Mouse (Mus musculus): Measurements from ENCODE around the gene Psmb6. TPM values are rescaled to one million over a fixed set of nuclear protein-coding genes. Genes with fewer than 3 reads are reported as not detected.

Psmb6 gene
- polyA plus RNA-seq, 1 experiment from 2014 or later: 703 TPM

GRCm38 (mm10) chr11:70571641-70572040 lies 46.5 kb downstream of the Psmb6 start:
- H3K4me1 ChIP-seq (replicated peaks; ENCODE audit: insufficient read depth, low read length): peaks cover 23% of the 10 kb centered on the region
- WGBS: 83% methylated on average over 1 of the region's 1 CpGs
- TF ChIP-seq CTCF (IDR thresholded peaks at IDR 0.05; ENCODE audit: low read depth): no peak
- no peaks in the 10 kb centered on the region for H3K36me3 ChIP-seq (ENCODE audit: insufficient read depth, low read length)
- ATAC-seq (replicated peaks; ENCODE audit: low FRiP score, low read depth) (no peak), DNase-seq (ENCODE audit: low spot score) (no peak)
- no peak overlapping the region for H3K4me2 ChIP-seq (ENCODE audit: low read length)
- H3K9ac ChIP-seq (ENCODE audit: low read depth, low read length): no peak overlapping the region
- H3K27ac ChIP-seq: peak overlapping the region; percentile 57; the same call in 1 of the 2 replicates
- no peak overlapping the region for H3K4me3 ChIP-seq (replicated peaks; ENCODE audit: low read depth, low read length)
- no peaks in the 10 kb centered on the region for H3K9me3 ChIP-seq (replicated peaks; ENCODE audit: low read length)
- H3K27me3 ChIP-seq (ENCODE audit: insufficient read depth, low read length): no peaks in the 10 kb centered on the region

GRCm38 (mm10) chr11:70572348-70572902 lies 47.3 kb downstream of the Psmb6 start:
- H3K4me3 ChIP-seq (replicated peaks; ENCODE audit: low read depth, low read length): no peak overlapping the region
- no peaks in the 10 kb centered on the region for H3K9me3 ChIP-seq (replicated peaks; ENCODE audit: low read length)
- no peak overlapping the region for H3K9ac ChIP-seq (ENCODE audit: low read depth, low read length)
- H3K27ac ChIP-seq: peak overlapping the region; percentile 57
- H3K27me3 ChIP-seq (ENCODE audit: insufficient read depth, low read length): no peaks in the 10 kb centered on the region
- no peak overlapping the region for H3K4me2 ChIP-seq (ENCODE audit: low read length)
- TF ChIP-seq CTCF (IDR thresholded peaks at IDR 0.05; ENCODE audit: low read depth): no peak
- ATAC-seq (replicated peaks; ENCODE audit: low FRiP score, low read depth) (no peak; the same call in 1 of the 2 replicates), DNase-seq (ENCODE audit: low spot score) (peak; percentile 68)
- WGBS: 15% methylated on average over 5 of the region's 5 CpGs
- no peaks in the 10 kb centered on the region for H3K36me3 ChIP-seq (ENCODE audit: insufficient read depth, low read length)
- peaks cover 22% of the 10 kb centered on the region for H3K4me1 ChIP-seq (replicated peaks; ENCODE audit: insufficient read depth, low read length)

- no peak overlapping the region for H3K4me3 ChIP-seq (replicated peaks; ENCODE audit: low read depth, low read length)
- H3K36me3 ChIP-seq (ENCODE audit: insufficient read depth, low read length): no peaks in the 10 kb centered on the region
- no peak overlapping the region for H3K4me2 ChIP-seq (ENCODE audit: low read length)
- no peak for DNase-seq (ENCODE audit: low spot score)
- TF ChIP-seq CTCF (IDR thresholded peaks at IDR 0.05; ENCODE audit: low read depth): no peak
- ATAC-seq (replicated peaks; ENCODE audit: low FRiP score, low read depth): no peak
- no peaks in the 10 kb centered on the region for H3K27me3 ChIP-seq (ENCODE audit: insufficient read depth, low read length)
- H3K9me3 ChIP-seq (replicated peaks; ENCODE audit: low read length): no peaks in the 10 kb centered on the region
- no peak overlapping the region for H3K9ac ChIP-seq (ENCODE audit: low read depth, low read length)
- H3K4me1 ChIP-seq (replicated peaks; ENCODE audit: insufficient read depth, low read length): peaks cover 23% of the 10 kb centered on the region
- 65% methylated on average over 6 of the region's 6 CpGs for WGBS
- no peak overlapping the region for H3K27ac ChIP-seq
Measured at GRCm38 (mm10) chr11:70573872-70574271, 48.7 kb downstream of the Psmb6 start.

- H3K4me1 ChIP-seq (replicated peaks; ENCODE audit: insufficient read depth, low read length): peaks cover 32% of the 10 kb centered on the region
Measured at GRCm38 (mm10) chr11:70577201-70577600, 52.0 kb downstream of the Psmb6 start.

More at GRCm38 (mm10) chr11:70577201-70577600, 52.0 kb downstream of the Psmb6 start:
- ATAC-seq (replicated peaks; ENCODE audit: low FRiP score, low read depth) (no peak), DNase-seq (ENCODE audit: low spot score) (no peak)
- TF ChIP-seq CTCF (IDR thresholded peaks at IDR 0.05; ENCODE audit: low read depth): no peak
- no peak overlapping the region for H3K4me2 ChIP-seq (ENCODE audit: low read length)
- H3K9ac ChIP-seq (ENCODE audit: low read depth, low read length): no peak overlapping the region
- H3K27ac ChIP-seq: no peak overlapping the region
- H3K9me3 ChIP-seq (replicated peaks; ENCODE audit: low read length): no peaks in the 10 kb centered on the region
- no peaks in the 10 kb centered on the region for H3K27me3 ChIP-seq (ENCODE audit: insufficient read depth, low read length)
- H3K36me3 ChIP-seq (ENCODE audit: insufficient read depth, low read length): no peaks in the 10 kb centered on the region
- 52% methylated on average over 3 of the region's 3 CpGs for WGBS
- H3K4me3 ChIP-seq (replicated peaks; ENCODE audit: low read depth, low read length): no peak overlapping the region

Other genes with a start within 250 kb of the Psmb6 start
- gene Alox12e, start 202.7 kb upstream of the Psmb6 start, polyA plus RNA-seq (2015; fragmentation: Nextera tagmentation; extraction: Ambion mirVana): 0.10 and 0.16 TPM in 2 replicates
- gene Alox15, start 173.3 kb upstream of the Psmb6 start, polyA plus RNA-seq (2015; fragmentation: Nextera tagmentation; extraction: Ambion mirVana): 2.3 and 2.4 TPM in 2 replicates
- 18.8 and 20.2 TPM in 2 replicates for gene Pelp1, start 115.3 kb upstream of the Psmb6 start, polyA plus RNA-seq (2015; fragmentation: Nextera tagmentation; extraction: Ambion mirVana)
- 12.0 and 13.5 TPM in 2 replicates for gene Arrb2, start 92.7 kb upstream of the Psmb6 start, polyA plus RNA-seq (2015; fragmentation: Nextera tagmentation; extraction: Ambion mirVana)
- gene Med11, start 73.4 kb upstream of the Psmb6 start, polyA plus RNA-seq (2015; fragmentation: Nextera tagmentation; extraction: Ambion mirVana): 33.5 and 38.3 TPM in 2 replicates
- 0.82 and 1.5 TPM in 2 replicates for gene Zmynd15, start 65.9 kb upstream of the Psmb6 start, polyA plus RNA-seq (2015; fragmentation: Nextera tagmentation; extraction: Ambion mirVana)
- gene Cxcl16, start 65.4 kb upstream of the Psmb6 start, polyA plus RNA-seq (2015; fragmentation: Nextera tagmentation; extraction: Ambion mirVana): 16.7 and 17.6 TPM in 2 replicates
- gene Tm4sf5, start 20.1 kb upstream of the Psmb6 start, polyA plus RNA-seq (2015; fragmentation: Nextera tagmentation; extraction: Ambion mirVana): 0.84 and 1.5 TPM in 2 replicates
- gene Vmo1, start 10.8 kb upstream of the Psmb6 start, polyA plus RNA-seq (2015; fragmentation: Nextera tagmentation; extraction: Ambion mirVana): 0.57 and 0.66 TPM in 2 replicates
- 0.56 and 0.87 TPM in 2 replicates for gene Gltpd2, start 6.2 kb upstream of the Psmb6 start, polyA plus RNA-seq (2015; fragmentation: Nextera tagmentation; extraction: Ambion mirVana)
- gene Gm40193, start 7.6 kb downstream of the Psmb6 start, polyA plus RNA-seq (2015; fragmentation: Nextera tagmentation; extraction: Ambion mirVana): not detected in 2 replicates
- gene Pld2, start 14.7 kb downstream of the Psmb6 start, polyA plus RNA-seq (2015; fragmentation: Nextera tagmentation; extraction: Ambion mirVana): 6.7 and 7.2 TPM in 2 replicates
- gene Mink1, start 37.5 kb downstream of the Psmb6 start, polyA plus RNA-seq (2015; fragmentation: Nextera tagmentation; extraction: Ambion mirVana): 11.5 and 12.1 TPM in 2 replicates
- gene 4930544D05Rik, start 90.5 kb downstream of the Psmb6 start, polyA plus RNA-seq (2015; fragmentation: Nextera tagmentation; extraction: Ambion mirVana): not detected in 2 replicates
- gene Chrne, start 93.8 kb downstream of the Psmb6 start, polyA plus RNA-seq (2015; fragmentation: Nextera tagmentation; extraction: Ambion mirVana): 0.25 and 0.29 TPM in 2 replicates
- 0.16 and 0.19 TPM in 2 replicates for gene Gp1ba, start 113.8 kb downstream of the Psmb6 start, polyA plus RNA-seq (2015; fragmentation: Nextera tagmentation; extraction: Ambion mirVana)
- 109 and 113 TPM in 2 replicates for gene Rnf167, start 121.9 kb downstream of the Psmb6 start, polyA plus RNA-seq (2015; fragmentation: Nextera tagmentation; extraction: Ambion mirVana)
- gene Slc25a11, start 122.1 kb downstream of the Psmb6 start, polyA plus RNA-seq (2015; fragmentation: Nextera tagmentation; extraction: Ambion mirVana): 227 and 239 TPM in 2 replicates
- 1,513 and 1,569 TPM in 2 replicates for gene Pfn1, start 129.3 kb downstream of the Psmb6 start, polyA plus RNA-seq (2015; fragmentation: Nextera tagmentation; extraction: Ambion mirVana)
- 9.7 and 10.0 TPM in 2 replicates for gene Eno3, start 131.8 kb downstream of the Psmb6 start, polyA plus RNA-seq (2015; fragmentation: Nextera tagmentation; extraction: Ambion mirVana)
- 91.5 and 102 TPM in 2 replicates for gene Spag7, start 144.0 kb downstream of the Psmb6 start, polyA plus RNA-seq (2015; fragmentation: Nextera tagmentation; extraction: Ambion mirVana)
- 9.2 and 9.4 TPM in 2 replicates for gene Camta2, start 162.7 kb downstream of the Psmb6 start, polyA plus RNA-seq (2015; fragmentation: Nextera tagmentation; extraction: Ambion mirVana)
- gene Inca1, start 174.8 kb downstream of the Psmb6 start, polyA plus RNA-seq (2015; fragmentation: Nextera tagmentation; extraction: Ambion mirVana): 2.3 and 3.0 TPM in 2 replicates
- 3.5 and 3.6 TPM in 2 replicates for gene Kif1c, start 175.2 kb downstream of the Psmb6 start, polyA plus RNA-seq (2015; fragmentation: Nextera tagmentation; extraction: Ambion mirVana)
- gene Zfp3, start 238.8 kb downstream of the Psmb6 start, polyA plus RNA-seq (2015; fragmentation: Nextera tagmentation; extraction: Ambion mirVana): 7.1 and 7.7 TPM in 2 replicates

All from kidney, postnatal 0 days (tissue).